In genomic region chr4:136188973-136189737, GRCm38 (mm10) we compare ENCODE assay signal across 12 mouse cellular contexts. TPM values are rescaled to one million over a fixed set of nuclear protein-coding genes. Genes with fewer than 3 reads are reported as not detected.
DNase-seq lines count a peak whose midpoint lies in the region; ATAC-seq and TF ChIP-seq lines count a peak whose summit lies in the region.
"Had no signal": no experiment of that assay in that cellular context is flagged by ENCODE, and none has a peak within 500 bp of the region (broad histone marks: within the 10 kb centered on the region; RNA-seq: fewer than 3 reads in every experiment).

No protein-coding gene starts in this region.

- no peak for TF ChIP-seq POLR2A in brain, embryonic 14.5 days (IDR thresholded peaks at IDR 0.05; ENCODE audit: borderline replicate concordance, extremely low read depth, insufficient read depth, insufficient read length, poor library complexity, severe bottlenecking)

- ATAC-seq in hindbrain, postnatal 0 days: no peak
- no peak for ATAC-seq in hindbrain, embryonic 14.5 days (ENCODE audit: low FRiP score)
- ATAC-seq in liver, embryonic 15.5 days (ENCODE audit: insufficient read depth): peak; percentile 48

- H3K79me2 ChIP-seq in C2C12 (ENCODE audit: control insufficient read depth, insufficient read depth): peaks cover 9% of the 10 kb centered on the region

- no peaks in the 10 kb centered on the region for H3K27me3 ChIP-seq in hindbrain, postnatal 0 days (ENCODE audit: insufficient read depth, low read length)
- no peaks in the 10 kb centered on the region for H3K27me3 ChIP-seq in hindbrain, embryonic 14.5 days (ENCODE audit: control insufficient read depth, insufficient read depth, low read length)
- no peaks in the 10 kb centered on the region for H3K27me3 ChIP-seq in C2C12 (ENCODE audit: control insufficient read depth, insufficient read depth, insufficient read length)
- H3K27me3 ChIP-seq in liver, embryonic 15.5 days: no peaks in the 10 kb centered on the region
- H3K27me3 ChIP-seq: embryonic facial prominence, embryonic 12.5 days; limb, embryonic 12.5 days had no signal

- WGBS in hindbrain, postnatal 0 days: 80% methylated on average over 6 of the region's 6 CpGs
- 89% methylated on average over 6 of the region's 6 CpGs for WGBS in hindbrain, embryonic 14.5 days
- WGBS in liver, embryonic 15.5 days (ENCODE audit: insufficient replicate concordance): 70% methylated on average over 6 of the region's 6 CpGs

- peak; percentile 24; the same call in 1 of the 2 replicates for TF ChIP-seq CTCF in hindbrain, postnatal 0 days (IDR thresholded peaks at IDR 0.05; ENCODE audit: low read depth)
- no peak for TF ChIP-seq CTCF in C2C12 (IDR thresholded peaks at IDR 0.05; ENCODE audit: control insufficient read depth, insufficient read depth, insufficient read length)
- peak; percentile 32; the same call in 1 of the 2 replicates for TF ChIP-seq CTCF in brain, embryonic 14.5 days (IDR thresholded peaks at IDR 0.05; ENCODE audit: borderline replicate concordance, extremely low read depth, insufficient read depth, insufficient read length)

- no peaks in the 10 kb centered on the region for H3K79me3 ChIP-seq in C2C12 (ENCODE audit: low read depth)

- no peak overlapping the region for H3K9ac ChIP-seq in hindbrain, postnatal 0 days (replicated peaks; ENCODE audit: low read length)
- no peak overlapping the region for H3K9ac ChIP-seq in hindbrain, embryonic 14.5 days
- peak overlapping the region; percentile 56 for H3K9ac ChIP-seq in liver, embryonic 15.5 days
- H3K9ac ChIP-seq: embryonic facial prominence, embryonic 12.5 days; limb, embryonic 12.5 days had no signal

- H3K9me3 ChIP-seq in hindbrain, postnatal 0 days (ENCODE audit: low read length): no peaks in the 10 kb centered on the region
- no peaks in the 10 kb centered on the region for H3K9me3 ChIP-seq in hindbrain, embryonic 14.5 days (ENCODE audit: control insufficient read depth, low read length)
- H3K9me3 ChIP-seq in liver, embryonic 15.5 days (replicated peaks): no peaks in the 10 kb centered on the region
- H3K9me3 ChIP-seq: embryonic facial prominence, embryonic 12.5 days; limb, embryonic 12.5 days had no signal

- H3K4me3 ChIP-seq in hindbrain, postnatal 0 days (ENCODE audit: low read length): no peak overlapping the region
- no peak overlapping the region for H3K4me3 ChIP-seq in hindbrain, embryonic 14.5 days (replicated peaks; ENCODE audit: low read length)
- no peak overlapping the region for H3K4me3 ChIP-seq in C2C12 (ENCODE audit: insufficient read depth, poor library complexity, severe bottlenecking)
- H3K4me3 ChIP-seq in liver, embryonic 15.5 days (replicated peaks): peak overlapping the region; percentile 43
- H3K4me3 ChIP-seq: embryonic facial prominence, embryonic 12.5 days; limb, embryonic 12.5 days had no signal

- H3K4me1 ChIP-seq in hindbrain, postnatal 0 days (ENCODE audit: insufficient read depth, low read length): no peaks in the 10 kb centered on the region
- H3K4me1 ChIP-seq in hindbrain, embryonic 14.5 days (replicated peaks; ENCODE audit: control insufficient read depth, insufficient read depth, low read length): no peaks in the 10 kb centered on the region
- H3K4me1 ChIP-seq in liver, embryonic 15.5 days (replicated peaks): peaks cover 98% of the 10 kb centered on the region
- H3K4me1 ChIP-seq: embryonic facial prominence, embryonic 12.5 days; limb, embryonic 12.5 days had no signal

- H3K36me3 ChIP-seq in hindbrain, postnatal 0 days (ENCODE audit: insufficient read depth, low read length): no peaks in the 10 kb centered on the region
- H3K36me3 ChIP-seq in hindbrain, embryonic 14.5 days (replicated peaks; ENCODE audit: control insufficient read depth, insufficient read depth): no peaks in the 10 kb centered on the region
- peaks cover 81% of the 10 kb centered on the region for H3K36me3 ChIP-seq in C2C12 (ENCODE audit: control insufficient read depth, insufficient read depth)
- H3K36me3 ChIP-seq in liver, embryonic 15.5 days (replicated peaks): peaks cover 98% of the 10 kb centered on the region

- DNase-seq in hindbrain, postnatal 0 days (ENCODE audit: low spot score): no peak
- no peak for DNase-seq in hindbrain, embryonic 14.5 days (ENCODE audit: low spot score)
- DNase-seq in brain, embryonic 14.5 days (ENCODE audit: low read depth): no peak
- DNase-seq in embryo, embryonic 10.5 days (ENCODE audit: low spot score): no peak
- no peak for DNase-seq in neural tube, embryonic 10.5 days (ENCODE audit: extremely low spot score, low spot score)
- DNase-seq in adrenal gland, adult 8-10 months: no peak
- DNase-seq: right cerebral cortex, adult 18-20 months had no signal

- H3ac ChIP-seq in C2C12 (ENCODE audit: control insufficient read depth, insufficient read length, low read depth): no peak overlapping the region

- H3K4me2 ChIP-seq in hindbrain, postnatal 0 days (ENCODE audit: low read depth, low read length): no peak overlapping the region
- H3K4me2 ChIP-seq in hindbrain, embryonic 14.5 days (replicated peaks): no peak overlapping the region
- peak overlapping the region; percentile 71 for H3K4me2 ChIP-seq in liver, embryonic 15.5 days
- H3K4me2 ChIP-seq: embryonic facial prominence, embryonic 12.5 days; limb, embryonic 12.5 days had no signal

- H3K27ac ChIP-seq in hindbrain, postnatal 0 days: no peak overlapping the region
- H3K27ac ChIP-seq in hindbrain, embryonic 14.5 days: no peak overlapping the region
- peak overlapping the region; percentile 95 for H3K27ac ChIP-seq in liver, embryonic 15.5 days (replicated peaks)
- H3K27ac ChIP-seq: embryonic facial prominence, embryonic 12.5 days; limb, embryonic 12.5 days had no signal

TF ChIP-seq in C2C12, 6 proteins besides CTCF, POLR2A, EP300 and RAD21:
- TF ChIP-seq MAX (IDR thresholded peaks at IDR 0.05) (no peak), CEBPB (IDR thresholded peaks at IDR 0.05; ENCODE audit: low read depth) (no peak), USF1 (IDR thresholded peaks at IDR 0.05; ENCODE audit: low read depth) (peak; percentile 65)

RNA-seq across cellular contexts. Expression of gene E2f2, which starts 17.0 kb away (rescaled TPM):
- total RNA-seq in hindbrain, postnatal 0 days (2014; rRNA removed): 3.5 and 3.7 TPM in 2 replicates
- 2.3 and 2.4 TPM in 2 replicates for polyA plus RNA-seq in hindbrain, postnatal 0 days (2015; fragmentation: Nextera tagmentation; extraction: Ambion mirVana)
- 1.2 and 1.3 TPM in 2 replicates for polyA plus RNA-seq in hindbrain, embryonic 14.5 days (2014; fragmentation: Nextera tagmentation; extraction: Ambion mirVana)
- 11.5 TPM for polyA plus RNA-seq in C2C12 (2012; fragmentation: generic; extraction: Trizol)
- 3.5 and 5.1 TPM in 2 replicates for polyA plus RNA-seq in brain, embryonic 14.5 days (2012; rRNA removed)
- 85.3 and 95.6 TPM in 2 replicates for polyA plus RNA-seq in liver, embryonic 15.5 days (2015; fragmentation: Nextera tagmentation; extraction: Ambion mirVana)
- total RNA-seq in adrenal gland, adult 8-10 months (2022): 1 to 10 TPM; 2.6 to 3.6 (median 2.7) TPM

RNA-seq across cellular contexts. Expression of gene Asap3, which starts 17.0 kb away (rescaled TPM):
- 9.1 and 10.5 TPM in 2 replicates for total RNA-seq in hindbrain, postnatal 0 days (2014; rRNA removed)
- 4.1 TPM in 2 replicates for polyA plus RNA-seq in hindbrain, postnatal 0 days (2015; fragmentation: Nextera tagmentation; extraction: Ambion mirVana)
- 4.9 TPM in 2 replicates for polyA plus RNA-seq in hindbrain, embryonic 14.5 days (2014; fragmentation: Nextera tagmentation; extraction: Ambion mirVana)
- polyA plus RNA-seq in C2C12 (2012; fragmentation: generic; extraction: Trizol): 3.8 TPM
- 4.2 and 6.2 TPM in 2 replicates for polyA plus RNA-seq in brain, embryonic 14.5 days (2012; rRNA removed)
- 2.5 and 3.0 TPM in 2 replicates for polyA plus RNA-seq in liver, embryonic 15.5 days (2015; fragmentation: Nextera tagmentation; extraction: Ambion mirVana)
- 1 to 10 TPM; 2.5 to 4.9 (median 3.6) TPM for total RNA-seq in adrenal gland, adult 8-10 months (2022)
- total RNA-seq: monocyte, adult 5-6 weeks had no signal

RNA-seq across cellular contexts. Expression of gene Id3, which starts 45.9 kb away (rescaled TPM):
- 204 and 344 TPM in 2 replicates for total RNA-seq in hindbrain, postnatal 0 days (2014; rRNA removed)
- 253 and 254 TPM in 2 replicates for polyA plus RNA-seq in hindbrain, postnatal 0 days (2015; fragmentation: Nextera tagmentation; extraction: Ambion mirVana)
- polyA plus RNA-seq in hindbrain, embryonic 14.5 days (2014; fragmentation: Nextera tagmentation; extraction: Ambion mirVana): 194 and 206 TPM in 2 replicates
- 780 TPM for polyA plus RNA-seq in C2C12 (2012; fragmentation: generic; extraction: Trizol)
- polyA plus RNA-seq in brain, embryonic 14.5 days (2012; rRNA removed): 105 and 107 TPM in 2 replicates
- polyA plus RNA-seq in liver, embryonic 15.5 days (2015; fragmentation: Nextera tagmentation; extraction: Ambion mirVana): 41.3 and 42.6 TPM in 2 replicates
- 10 to 100 TPM; 58.3 to 76.8 (median 73.8) TPM for total RNA-seq in adrenal gland, adult 8-10 months (2022)

RNA-seq across cellular contexts. Expression of gene Tcea3, which starts 58.4 kb away (rescaled TPM):
- total RNA-seq in hindbrain, postnatal 0 days (2014; rRNA removed): 2.2 TPM in 1 of 2 replicates, not detected in the other
- polyA plus RNA-seq in hindbrain, postnatal 0 days (2015; fragmentation: Nextera tagmentation; extraction: Ambion mirVana): 2.7 and 3.3 TPM in 2 replicates
- 1.2 and 2.0 TPM in 2 replicates for polyA plus RNA-seq in hindbrain, embryonic 14.5 days (2014; fragmentation: Nextera tagmentation; extraction: Ambion mirVana)
- 2.8 TPM for polyA plus RNA-seq in C2C12 (2012; fragmentation: generic; extraction: Trizol)
- 0.38 and 0.98 TPM in 2 replicates for polyA plus RNA-seq in brain, embryonic 14.5 days (2012; rRNA removed)
- 19.2 and 20.9 TPM in 2 replicates for polyA plus RNA-seq in liver, embryonic 15.5 days (2015; fragmentation: Nextera tagmentation; extraction: Ambion mirVana)
- 1 to 10 TPM; 1.7 to 2.2 (median 1.9) TPM for total RNA-seq in adrenal gland, adult 8-10 months (2022)
